Mouse (Mus musculus) kidney, adult 8-10 months (tissue): ENCODE results near the gene Vps4b.
A peak's percentile ranks its signal among the peaks of the same experiment; 100 is the strongest.
"Not testable (repeated sequence)": the region's sequence is repeated elsewhere in the genome, so short reads cannot be mapped to it uniquely, and the experiment has no call there.

Source experiments
- DNase-seq, 2 experiments: peaks; one replicate each; pipeline ENCODE4 v3.0.0; 2022

Vps4b gene

DNA sequence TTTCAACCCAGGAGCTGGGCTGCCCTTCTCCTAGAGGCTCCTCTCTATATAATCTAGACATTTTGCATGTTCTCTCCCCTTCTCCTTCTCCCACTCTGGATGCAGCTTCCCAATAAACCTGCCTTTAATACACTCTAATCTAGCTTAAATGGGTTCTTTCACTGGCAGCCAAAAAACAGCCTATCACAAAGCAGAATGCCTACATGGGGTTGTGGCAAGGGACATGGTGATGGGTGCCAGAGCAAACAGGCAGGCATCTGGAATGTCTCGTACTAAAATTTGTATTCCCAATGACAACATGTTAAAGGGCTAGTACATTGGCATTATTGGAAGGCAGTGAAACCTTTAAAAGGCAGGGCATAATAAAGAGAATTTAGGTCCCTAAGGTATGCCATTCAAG is 45.9 kb downstream of the Vps4b start:
- DNase-seq = no peak

DNA sequence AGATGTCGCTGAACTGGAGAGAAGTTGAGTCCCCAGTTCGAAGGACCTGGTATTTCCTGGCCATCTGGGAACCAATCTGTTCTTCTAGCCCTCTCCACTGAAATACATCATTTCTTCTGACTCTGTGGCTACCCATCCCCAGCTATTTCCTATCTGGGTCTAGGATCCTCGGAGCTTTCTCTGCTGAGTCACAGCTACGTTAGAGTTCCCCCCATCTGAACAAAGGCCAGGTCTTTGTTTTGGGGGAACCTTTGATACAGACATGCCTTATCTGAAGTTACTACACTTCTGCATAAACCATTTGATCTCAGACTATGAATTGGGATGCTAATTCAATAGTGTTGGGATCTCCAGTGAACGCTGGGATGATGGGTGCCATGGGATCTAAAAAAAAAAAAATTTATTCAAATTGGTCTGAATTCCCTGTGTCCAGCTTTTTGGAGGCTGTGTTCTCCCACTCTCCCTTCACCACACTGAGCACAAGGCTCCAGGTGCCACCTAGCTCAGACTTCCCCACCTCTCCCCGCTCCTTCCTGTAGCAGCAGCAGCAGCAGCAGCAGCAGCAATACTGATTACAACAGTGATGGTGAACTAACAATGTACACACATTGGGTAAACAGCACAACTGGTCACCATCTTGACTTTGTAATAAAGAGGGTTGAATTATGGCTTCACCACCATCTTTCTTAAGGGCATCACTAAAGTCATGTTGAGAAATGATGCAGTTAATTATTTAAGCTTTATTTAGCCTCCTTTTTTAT is 47.8 kb downstream of the Vps4b start:
- DNase-seq = no peak

DNA sequence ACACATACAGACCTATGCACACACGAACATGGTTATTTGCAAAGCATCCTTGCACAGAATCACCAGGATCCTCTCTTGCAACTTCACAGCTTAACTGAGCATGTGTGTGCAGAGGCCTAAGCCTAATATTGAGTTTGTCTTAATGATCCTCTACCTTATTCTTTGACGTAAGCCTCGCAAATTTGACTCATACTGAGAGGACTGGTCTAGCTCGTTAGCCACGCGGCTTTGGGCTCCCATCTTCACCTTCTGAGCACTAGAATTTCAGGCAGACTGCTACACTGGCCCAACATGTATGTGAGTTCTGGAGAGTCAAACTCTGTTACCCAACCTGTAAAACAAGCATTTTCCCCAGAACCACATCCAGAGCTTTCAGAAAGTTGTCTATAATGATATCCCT is 53.5 kb downstream of the Vps4b start:
- no peak for DNase-seq

DNA sequence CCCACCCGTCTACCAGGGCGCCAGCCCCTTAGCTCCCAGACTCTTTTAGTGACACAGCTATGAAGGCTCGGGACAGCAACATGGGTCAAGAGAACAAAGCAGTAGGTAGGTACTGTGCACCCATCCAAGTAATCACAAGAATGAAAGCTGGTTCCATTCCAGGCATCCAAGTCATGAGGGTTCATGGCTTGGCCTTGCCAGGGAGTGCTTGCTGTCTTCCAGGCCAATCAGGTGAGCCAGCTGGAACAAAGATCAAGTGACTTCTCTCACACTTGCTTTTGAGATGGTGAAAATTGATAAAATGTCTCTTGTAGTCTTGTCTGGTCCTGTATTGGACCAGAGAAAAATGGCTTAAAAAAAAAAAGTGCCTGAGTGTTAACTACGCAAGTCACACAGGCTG is 55.8 kb downstream of the Vps4b start:
- DNase-seq = no peak

DNA sequence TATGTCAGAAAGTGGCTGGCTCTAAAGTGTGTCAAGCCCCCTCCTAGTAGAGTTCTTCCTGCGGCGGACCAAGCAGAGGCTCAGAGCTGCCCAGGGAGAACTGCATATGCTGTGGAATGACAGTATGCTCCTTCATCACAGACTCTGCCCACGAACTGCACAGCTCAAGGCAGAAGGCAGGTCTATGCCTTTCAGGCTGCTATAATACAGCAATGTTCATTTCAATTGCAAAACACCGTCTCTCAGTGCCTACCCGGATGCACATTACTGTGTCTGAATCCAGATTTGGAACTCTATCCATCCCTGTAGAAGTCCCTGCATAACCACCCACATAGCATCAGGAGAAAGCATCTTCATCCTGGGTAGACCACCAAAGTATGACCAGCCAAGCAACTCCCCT is 56.7 kb downstream of the Vps4b start:
- DNase-seq = no peak

DNA sequence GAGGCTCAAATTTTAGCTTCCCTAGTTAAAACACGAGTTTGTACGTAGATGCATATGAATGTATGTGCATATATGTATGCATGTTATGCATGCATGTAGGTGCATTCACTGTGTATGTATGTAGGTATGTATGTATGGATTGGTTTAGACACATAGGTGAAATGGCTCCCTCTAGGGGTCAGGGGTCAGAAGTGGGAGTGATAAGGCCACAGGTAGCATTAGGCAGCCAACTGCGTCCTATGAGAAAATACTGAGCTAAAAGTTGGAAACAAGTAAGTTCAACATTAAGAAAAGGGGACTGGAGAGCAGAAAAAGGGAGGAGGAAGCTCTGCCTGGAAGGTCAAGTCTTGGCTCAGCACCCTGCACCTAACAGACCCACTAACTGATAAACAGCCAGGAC is 58.4 kb downstream of the Vps4b start:
- DNase-seq = no peak

DNA sequence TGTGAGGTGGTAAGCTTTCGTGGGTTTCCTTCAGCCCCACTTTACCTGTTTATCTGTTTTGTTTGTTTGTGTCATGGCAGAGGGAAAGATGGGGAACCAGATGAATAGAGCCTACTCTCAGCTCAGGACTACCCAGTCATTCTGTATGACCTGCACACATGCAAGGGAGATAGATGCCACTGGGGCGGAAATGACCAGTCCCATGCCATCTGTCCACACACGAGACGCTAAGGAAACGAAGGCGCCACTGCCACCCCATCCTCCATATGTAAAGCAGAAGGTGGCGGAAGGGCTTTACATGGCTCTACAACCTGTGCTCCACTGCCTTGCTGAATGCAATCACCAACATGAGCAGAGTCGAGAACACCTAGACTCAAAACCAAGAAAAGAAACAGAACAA is 60.3 kb downstream of the Vps4b start:
- DNase-seq = no peak

DNA sequence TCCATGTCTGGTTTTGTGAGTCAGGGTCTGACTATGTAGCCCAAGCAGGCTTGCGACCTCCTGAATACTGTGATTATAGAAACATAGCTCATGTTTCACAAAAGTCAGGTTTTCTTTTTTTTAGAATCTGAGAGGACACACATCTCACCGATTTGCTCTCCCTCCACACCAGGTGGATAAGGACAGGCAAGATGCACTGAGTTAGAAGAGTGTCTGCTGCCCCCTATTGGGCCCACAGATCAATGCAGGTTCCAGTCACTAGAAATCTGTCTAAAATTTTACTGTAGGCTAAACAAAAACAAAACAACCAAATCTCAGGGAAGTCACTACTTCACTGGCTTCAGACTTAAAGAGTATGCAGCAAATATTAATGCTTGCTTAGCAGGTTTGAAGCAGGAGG is 60.9 kb downstream of the Vps4b start:
- peak; percentile 24 to 42 for DNase-seq

DNA sequence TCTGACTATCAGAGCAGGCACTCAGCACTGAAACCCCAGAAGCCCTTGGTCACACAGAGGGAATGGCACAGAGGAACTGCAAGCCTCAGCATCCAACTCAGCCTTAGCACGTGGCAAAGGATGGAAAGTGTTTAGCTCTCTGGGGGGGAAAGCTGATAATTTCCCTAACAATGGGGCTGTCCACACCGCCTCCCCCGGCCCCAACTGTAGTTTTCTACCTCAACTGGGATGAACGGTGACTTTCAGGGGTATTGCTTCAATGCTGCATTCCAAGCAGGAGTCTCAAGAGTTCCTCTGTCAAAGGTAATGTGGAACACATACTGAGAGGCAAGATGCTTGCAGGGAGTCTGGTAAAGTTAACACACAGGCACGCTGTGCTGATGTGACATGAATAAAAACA is 74.5 kb downstream of the Vps4b start:
- DNase-seq = no peak

DNA sequence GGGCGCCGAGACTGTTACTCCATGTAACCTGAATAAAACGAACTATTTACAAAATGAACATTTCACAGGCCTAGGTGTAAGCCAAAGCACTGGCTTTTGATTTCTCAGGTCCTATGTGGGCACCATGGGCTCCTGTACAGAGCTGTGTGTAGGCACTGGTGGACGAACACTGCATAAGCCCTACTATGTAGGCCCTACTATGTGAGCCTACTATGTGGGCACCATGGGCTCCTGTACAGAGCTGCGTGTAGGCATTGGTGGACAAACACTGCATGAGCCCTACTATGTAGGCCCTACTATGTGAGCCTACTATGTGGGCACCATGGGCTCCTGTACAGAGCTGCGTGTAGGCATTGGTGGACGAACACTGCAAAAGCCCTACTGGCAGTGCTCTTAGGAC is 78.8 kb downstream of the Vps4b start:
- DNase-seq = not testable (repeated sequence)

DNA sequence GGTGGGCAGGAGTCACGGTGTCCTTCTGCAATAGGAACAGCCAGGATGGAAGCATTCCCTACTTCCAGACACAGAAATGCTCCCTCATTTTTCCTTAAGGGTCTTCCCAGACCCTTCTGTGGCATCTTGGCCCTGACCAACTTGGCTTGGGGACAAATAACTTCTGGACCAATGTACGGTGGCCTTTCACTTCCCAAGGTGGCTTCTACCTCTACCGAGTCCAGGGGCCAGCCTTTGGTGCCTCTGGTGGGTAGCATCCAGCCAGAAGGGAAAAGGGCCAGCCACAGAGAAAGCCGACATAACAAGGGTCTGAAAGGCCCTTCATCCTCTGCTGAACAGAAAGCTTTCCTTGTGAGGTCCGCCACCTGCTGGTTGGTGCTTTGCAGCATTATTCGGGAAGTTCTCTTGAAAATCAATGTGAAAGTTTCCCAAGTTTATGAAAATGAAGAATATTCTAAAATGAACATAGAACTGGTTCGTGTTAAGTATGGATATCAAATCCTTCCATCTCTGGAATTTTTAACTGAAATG is 79.4 kb downstream of the Vps4b start:
- peak; percentile 42 to 86 for DNase-seq

DNA sequence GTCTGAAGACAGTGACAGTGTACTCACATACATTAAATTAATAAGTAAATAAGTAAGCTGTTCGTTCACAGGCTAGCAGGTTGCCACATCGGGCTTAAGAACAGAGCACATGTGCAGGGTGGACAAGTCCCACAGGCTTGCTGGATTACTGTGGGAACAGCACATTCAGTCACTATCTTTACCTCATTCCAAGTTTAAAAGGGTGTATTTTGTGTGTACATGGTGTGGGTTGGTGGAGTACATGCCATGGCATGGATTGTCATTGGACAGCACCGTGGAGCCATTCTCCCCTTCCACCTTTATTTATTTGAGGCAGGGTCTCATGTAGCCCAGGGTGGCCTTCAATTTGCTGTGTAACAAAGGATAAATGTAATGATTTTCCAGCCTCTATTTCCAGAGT is 80.4 kb downstream of the Vps4b start:
- DNase-seq = no peak

DNA sequence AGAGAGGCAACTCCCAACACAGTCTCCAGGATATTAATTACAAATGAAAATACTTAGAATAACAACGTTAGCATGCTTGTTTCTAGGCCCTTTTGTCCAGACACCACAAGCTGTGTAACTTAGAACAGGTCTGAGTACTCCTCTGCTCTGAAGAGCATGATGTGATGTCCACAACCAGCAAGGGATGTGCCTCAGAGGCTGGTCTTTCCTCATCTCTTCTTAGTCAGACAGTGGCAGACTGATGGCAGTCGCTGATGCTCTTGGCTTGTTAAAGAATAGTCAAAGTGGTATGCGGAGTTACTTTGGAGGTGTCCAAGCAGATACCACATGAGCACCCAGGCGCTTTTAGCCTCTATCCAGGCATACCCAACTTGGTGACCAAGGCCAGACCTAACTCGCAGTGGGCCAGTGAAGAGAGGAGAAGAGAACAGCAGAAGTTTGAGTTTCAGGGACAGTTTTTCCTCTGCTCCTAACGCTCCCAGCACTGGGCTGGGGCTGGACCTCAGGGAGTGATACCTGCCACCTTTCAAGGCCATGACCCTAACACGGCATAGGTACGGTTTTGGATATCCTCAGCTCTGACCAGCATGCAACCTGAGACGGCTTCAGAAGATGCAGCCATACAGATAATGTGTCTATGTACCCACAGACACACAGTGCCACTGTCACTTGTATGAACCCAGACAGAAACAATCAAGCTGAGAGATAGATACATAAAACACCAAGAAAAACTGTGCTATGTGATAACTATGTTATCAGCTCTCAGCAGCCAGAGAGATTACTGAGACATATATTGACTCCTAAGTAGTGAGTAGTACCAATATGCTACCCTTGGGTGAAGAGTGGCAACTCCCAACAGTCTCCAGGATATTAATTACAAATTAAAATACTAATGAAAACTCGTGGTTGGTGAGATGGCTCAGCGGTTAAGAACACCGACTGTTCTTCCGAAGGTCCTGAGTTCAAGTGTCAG is 81.1 kb downstream of the Vps4b start:
- no peak for DNase-seq

DNA sequence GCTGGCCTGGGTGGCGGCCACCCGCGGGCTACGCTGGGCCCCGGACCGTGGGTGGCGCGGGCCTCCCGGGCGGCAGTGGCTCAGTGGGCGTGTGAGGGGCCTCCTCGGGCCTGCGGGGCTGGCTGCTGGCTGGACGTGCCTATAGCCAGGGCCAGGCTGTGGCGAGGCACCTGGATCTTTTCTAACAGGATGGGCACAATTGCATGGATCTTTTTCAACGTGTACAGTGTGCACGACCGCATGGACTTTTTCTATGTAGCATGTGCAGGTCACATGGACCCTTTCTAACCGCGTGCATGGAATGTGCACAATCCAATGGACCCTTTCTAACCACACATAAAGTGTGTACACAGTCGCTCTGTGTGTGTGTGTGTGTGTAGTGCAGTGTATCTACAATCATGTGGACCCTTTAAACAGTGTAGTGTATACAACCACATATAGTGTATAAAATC is 82.0 kb downstream of the Vps4b start:
- DNase-seq = no peak
